Mouse (Mus musculus) heart, embryonic 14.5 days (tissue): ENCODE data around the gene Dtnb. TPM values are rescaled to one million over a fixed set of nuclear protein-coding genes. Genes with fewer than 3 reads are reported as not detected.

ENCODE experiments used
- ATAC-seq: fragments of 200-750 bp; cut with Nextera tagmentation; 2 replicates; pipeline ENCODE4 v1.8.0; 2017; ENCODE audit warnings: low read depth, moderate TSS enrichment; ENCODE audit not compliant: insufficient number of reproducible peaks, insufficient read depth, low FRiP score
- H3K27ac ChIP-seq, 2 experiments: fragments of 200-500 bp in 1 of 2; fragments of 300-500 bp in 1 of 2; sonication (generic) in 1 of 2; replicated peaks in 1 of 2; 2 replicates each; pipeline ENCODE4 v1.5.1; 2012 to 2014; ENCODE audit warnings: low read depth in 2 of 2, low read length in 2 of 2, control low read depth in 1 of 2, mild to moderate bottlenecking in 1 of 2, mixed read lengths in 1 of 2; ENCODE audit not compliant: control insufficient read depth in 1 of 2, insufficient read depth in 1 of 2
- H3K27me3 ChIP-seq: fragments of 300-500 bp; sonication (generic); 2 replicates; pipeline ENCODE4 v1.6.1; 2014; ENCODE audit warnings: mild to moderate bottlenecking, low read length, control low read depth; ENCODE audit not compliant: control insufficient read depth, insufficient read depth
- H3K36me3 ChIP-seq: fragments of 300-500 bp; sonication (generic); 2 replicates; pipeline ENCODE4 v1.6.1; 2014; ENCODE audit warnings: mild to moderate bottlenecking, control low read depth, low read length, mixed read lengths; ENCODE audit not compliant: control insufficient read depth, insufficient read depth
- H3K4me1 ChIP-seq, 2 experiments: fragments of 200-500 bp in 1 of 2; fragments of 300-500 bp in 1 of 2; sonication (generic) in 1 of 2; 2 replicates each; pipeline ENCODE4 v1.6.1; 2012 to 2014; ENCODE audit warnings: low read length in 2 of 2, control low read depth in 1 of 2, mixed read lengths in 1 of 2; ENCODE audit not compliant: control insufficient read depth in 2 of 2, insufficient read depth in 2 of 2
- H3K4me2 ChIP-seq: fragments of 300-500 bp; sonication (generic); 2 replicates; pipeline ENCODE4 v1.6.1; 2014; ENCODE audit warnings: mild to moderate bottlenecking, low read length
- H3K4me3 ChIP-seq, 2 experiments: fragments of 200-500 bp in 1 of 2; fragments of 300-500 bp in 1 of 2; sonication (generic) in 1 of 2; 2 replicates each; pipeline ENCODE4 v1.5.1; 2012 to 2014; ENCODE audit warnings: low read length in 2 of 2, mild to moderate bottlenecking in 2 of 2, control low read depth in 1 of 2, low read depth in 1 of 2, moderate library complexity in 1 of 2; ENCODE audit not compliant: control insufficient read depth in 1 of 2, insufficient read depth in 1 of 2
- H3K9ac ChIP-seq: fragments of 300-500 bp; sonication (generic); 2 replicates; pipeline ENCODE4 v1.6.1; 2014; ENCODE audit warnings: mild to moderate bottlenecking, low read length
- H3K9me3 ChIP-seq: fragments of 300-500 bp; sonication (generic); 2 replicates; pipeline ENCODE4 v1.6.1; 2016; ENCODE audit warnings: low read length, control low read depth; ENCODE audit not compliant: control insufficient read depth
- WGBS: fragments of 180-500 bp; shearing (Covaris S2); extraction: QIAGEN DNeasy Blood & Tissue Kit; methylation state at CpG from one replicate; pipeline ENCODE4 v1.1.7; 2014; 5-methylcytosine and 5-hydroxymethylcytosine counted together
- polyA plus RNA-seq: library from polyadenylated mRNA; unstranded; fragments of >200 nt; fragmentation: Nextera tagmentation; extraction: Ambion mirVana; gene quantifications from 2 replicates; pipeline ENCODE4 v1.2.1, GENCODE M21; 2014

Dtnb gene
- polyA plus RNA-seq, 1 experiment from 2014 or later, result 19.6 TPM

GRCm38 (mm10) chr12:3781482-3781881 lies 209.3 kb downstream of the Dtnb start:
- H3K4me1 ChIP-seq, result peaks cover 42 to 51% of the 10 kb centered on the region in 2 experiments
- no peak overlapping the region for H3K4me3 ChIP-seq

GRCm38 (mm10) chr12:3783196-3783825 lies 211.1 kb downstream of the Dtnb start:
- peaks cover 50 to 67% of the 10 kb centered on the region in 2 experiments for H3K4me1 ChIP-seq
- H3K9me3 ChIP-seq, result no peaks in the 10 kb centered on the region
- no peaks in the 10 kb centered on the region for H3K36me3 ChIP-seq
- no peak overlapping the region for H3K4me3 ChIP-seq
- no peak overlapping the region for H3K9ac ChIP-seq
- no peak overlapping the region for H3K27ac ChIP-seq
- no peak for ATAC-seq
- no peak overlapping the region for H3K4me2 ChIP-seq
- H3K27me3 ChIP-seq, result no peaks in the 10 kb centered on the region
- 59% methylated on average over 3 of the region's 3 CpGs for WGBS

More at GRCm38 (mm10) chr12:3781482-3781881, 209.3 kb downstream of the Dtnb start:
- Histone ChIP-seq H3K4me2 (peak overlapping the region; percentile 52), H3K27ac (peak overlapping the region; percentile 95 to 99), H3K9ac (peak overlapping the region; percentile 52; the same call in 1 of the 2 replicates), H3K36me3 (no peaks in the 10 kb centered on the region), H3K27me3 (no peaks in the 10 kb centered on the region), H3K9me3 (no peaks in the 10 kb centered on the region)
- ATAC-seq, result peak; percentile 87
- 1% methylated on average over 8 of the region's 8 CpGs for WGBS

- no peaks in the 10 kb centered on the region for H3K9me3 ChIP-seq
- no peak overlapping the region for H3K27ac ChIP-seq
- no peak overlapping the region for H3K9ac ChIP-seq
- H3K36me3 ChIP-seq, result no peaks in the 10 kb centered on the region
- no peak overlapping the region for H3K4me3 ChIP-seq
- no peaks in the 10 kb centered on the region for H3K27me3 ChIP-seq
- peaks cover 49 to 70% of the 10 kb centered on the region in 2 experiments for H3K4me1 ChIP-seq
- no peak overlapping the region for H3K4me2 ChIP-seq
- no peak for ATAC-seq
- 80% methylated on average over 2 of the region's 2 CpGs for WGBS
These were observed 212.1 kb downstream of the Dtnb start for GRCm38 (mm10) chr12:3784258-3784657.

GRCm38 (mm10) chr12:3784729-3785128 lies 212.5 kb downstream of the Dtnb start:
- H3K4me1 ChIP-seq, result peaks cover 44 to 65% of the 10 kb centered on the region in 2 experiments
- 57% methylated on average over 4 of the region's 4 CpGs for WGBS
- no peak for ATAC-seq

GRCm38 (mm10) chr12:3787041-3787440 lies 214.9 kb downstream of the Dtnb start:
- Histone ChIP-seq H3K36me3 (no peaks in the 10 kb centered on the region), H3K27me3 (no peaks in the 10 kb centered on the region), H3K4me3 (no peak overlapping the region), H3K9me3 (no peaks in the 10 kb centered on the region), H3K9ac (no peak overlapping the region), H3K4me2 (no peak overlapping the region), H3K4me1 (peaks cover 29 to 47% of the 10 kb centered on the region in 2 experiments), H3K27ac (peak overlapping the region; percentile 39 to 42; a peak in 2 of 4 replicates)
- 36% methylated on average over 3 of the region's 3 CpGs for WGBS
- ATAC-seq, result no peak

More at GRCm38 (mm10) chr12:3784729-3785128, 212.5 kb downstream of the Dtnb start:
- Histone ChIP-seq H3K27me3 (no peaks in the 10 kb centered on the region), H3K9ac (no peak overlapping the region), H3K27ac (no peak overlapping the region), H3K4me2 (no peak overlapping the region), H3K9me3 (no peaks in the 10 kb centered on the region), H3K36me3 (no peaks in the 10 kb centered on the region), H3K4me3 (no peak overlapping the region)

- no peak overlapping the region for H3K9ac ChIP-seq
- peak overlapping the region; percentile 39 to 42; a peak in 2 of 4 replicates for H3K27ac ChIP-seq
- H3K4me2 ChIP-seq, result no peak overlapping the region
- H3K36me3 ChIP-seq, result no peaks in the 10 kb centered on the region
- H3K4me1 ChIP-seq, result peaks cover 28 to 47% of the 10 kb centered on the region in 2 experiments
- no peaks in the 10 kb centered on the region for H3K27me3 ChIP-seq
- 11% methylated on average over 1 of the region's 1 CpGs for WGBS
- no peak for ATAC-seq
- no peaks in the 10 kb centered on the region for H3K9me3 ChIP-seq
- no peak overlapping the region for H3K4me3 ChIP-seq
These were observed 215.4 kb downstream of the Dtnb start for GRCm38 (mm10) chr12:3787541-3787940.

- H3K27ac ChIP-seq, result peak overlapping the region; percentile 17 to 42; a peak in 1 of 4 replicates
These were observed 216.4 kb downstream of the Dtnb start for GRCm38 (mm10) chr12:3788421-3789051.

More at GRCm38 (mm10) chr12:3788421-3789051, 216.4 kb downstream of the Dtnb start:
- Histone ChIP-seq H3K9me3 (no peaks in the 10 kb centered on the region), H3K9ac (no peak overlapping the region), H3K36me3 (no peaks in the 10 kb centered on the region), H3K4me2 (no peak overlapping the region), H3K4me3 (no peak overlapping the region), H3K4me1 (peaks cover 24 to 42% of the 10 kb centered on the region in 2 experiments), H3K27me3 (no peaks in the 10 kb centered on the region)
- 59% methylated on average over 5 of the region's 5 CpGs for WGBS
- no peak for ATAC-seq
